ENCODE assay signal across 28 mouse cellular contexts in genomic region chr15:28473749-28474390, GRCm38 (mm10).
"Had no signal": no experiment of that assay in that cellular context is flagged by ENCODE, and none has a peak within 500 bp of the region (broad histone marks: within the 10 kb centered on the region; RNA-seq: fewer than 3 reads in every experiment).

No protein-coding gene starts in this region.

- H3K9ac ChIP-seq: embryonic facial prominence, embryonic 12.5 days; embryonic facial prominence, embryonic 13.5 days; embryonic facial prominence, embryonic 15.5 days; forebrain, embryonic 12.5 days; forebrain, embryonic 13.5 days; forebrain, embryonic 15.5 days; forebrain, postnatal 0 days had no signal

- H3K27me3 ChIP-seq: embryonic facial prominence, embryonic 12.5 days; embryonic facial prominence, embryonic 13.5 days; embryonic facial prominence, embryonic 15.5 days; forebrain, embryonic 12.5 days; forebrain, embryonic 13.5 days; forebrain, embryonic 15.5 days had no signal

- ATAC-seq: forebrain, embryonic 13.5 days; forebrain, embryonic 14.5 days; forebrain, embryonic 15.5 days; forebrain, embryonic 16.5 days; forebrain, postnatal 0 days had no signal

- H3K36me3 ChIP-seq: embryonic facial prominence, embryonic 10.5 days; embryonic facial prominence, embryonic 12.5 days; embryonic facial prominence, embryonic 13.5 days; embryonic facial prominence, embryonic 15.5 days; forebrain, embryonic 10.5 days; forebrain, embryonic 12.5 days; forebrain, embryonic 15.5 days had no signal

- H3K27ac ChIP-seq: embryonic facial prominence, embryonic 10.5 days; embryonic facial prominence, embryonic 12.5 days; embryonic facial prominence, embryonic 13.5 days; embryonic facial prominence, embryonic 15.5 days; forebrain, embryonic 10.5 days; forebrain, embryonic 12.5 days; forebrain, embryonic 13.5 days; forebrain, embryonic 15.5 days; gastrocnemius, adult 2 months had no signal

- H3K4me1 ChIP-seq: embryonic facial prominence, embryonic 10.5 days; embryonic facial prominence, embryonic 12.5 days; embryonic facial prominence, embryonic 13.5 days; embryonic facial prominence, embryonic 15.5 days; forebrain, embryonic 10.5 days; forebrain, embryonic 12.5 days; forebrain, embryonic 13.5 days; forebrain, embryonic 15.5 days had no signal

- H3K4me3 ChIP-seq: embryonic facial prominence, embryonic 10.5 days; embryonic facial prominence, embryonic 12.5 days; embryonic facial prominence, embryonic 13.5 days; embryonic facial prominence, embryonic 15.5 days; erythroblast, embryonic 14.5 days; forebrain, embryonic 10.5 days; forebrain, embryonic 12.5 days; forebrain, embryonic 13.5 days; forebrain, embryonic 15.5 days; gastrocnemius, adult 2 months had no signal

- H3K4me2 ChIP-seq: embryonic facial prominence, embryonic 12.5 days; embryonic facial prominence, embryonic 13.5 days; embryonic facial prominence, embryonic 15.5 days; forebrain, embryonic 12.5 days; forebrain, embryonic 13.5 days; forebrain, embryonic 15.5 days had no signal

- H3K9me3 ChIP-seq: embryonic facial prominence, embryonic 10.5 days; embryonic facial prominence, embryonic 12.5 days; embryonic facial prominence, embryonic 13.5 days; embryonic facial prominence, embryonic 15.5 days; forebrain, embryonic 10.5 days; forebrain, embryonic 12.5 days; forebrain, embryonic 13.5 days; forebrain, embryonic 15.5 days had no signal

- DNase-seq: cerebellum, adult 18-20 months; cerebellum, adult 2 months; cerebellum, adult 8-10 months; cerebellum, adult 9-10 months; cerebellum, adult 9-11 months; cerebellum, postnatal 10 days; cerebellum, postnatal 14 days; cerebellum, postnatal 25 days; cerebellum, postnatal 36 days; embryo, embryonic 11 days; forebrain, postnatal 0 days; gastrocnemius, adult 2 months; gastrocnemius, postnatal 10 days; gastrocnemius, postnatal 14 days; gastrocnemius, postnatal 25 days; gastrocnemius, postnatal 36 days; heart, adult 11 months had no signal
